Mouse (Mus musculus) embryonic facial prominence, embryonic 10.5 days (tissue): ENCODE measurements around the gene Fermt3. TPM values are rescaled to one million over a fixed set of nuclear protein-coding genes. Genes with fewer than 3 reads are reported as not detected.

ENCODE experiments used
- DNase-seq: peaks from one replicate; pipeline ENCODE4 v3.0.0-alpha.2; 2017; ENCODE audit warnings: low spot score
- H3K27ac ChIP-seq: fragments of 300-500 bp; sonication (generic); replicated peaks from 2 replicates; pipeline ENCODE4 v1.5.1; 2016; ENCODE audit warnings: mild to moderate bottlenecking
- H3K27me3 ChIP-seq: fragments of 300-500 bp; sonication (generic); replicated peaks from 2 replicates; pipeline ENCODE4 v1.6.1; 2016; ENCODE audit warnings: low read depth, mild to moderate bottlenecking; ENCODE audit not compliant: poor library complexity, severe bottlenecking
- H3K36me3 ChIP-seq: fragments of 300-500 bp; sonication (generic); replicated peaks from 2 replicates; pipeline ENCODE4 v1.6.1; 2016; ENCODE audit warnings: mild to moderate bottlenecking, moderate library complexity
- H3K4me1 ChIP-seq: fragments of 300-500 bp; sonication (generic); 2 replicates; pipeline ENCODE4 v1.6.1; 2016
- H3K4me3 ChIP-seq: fragments of 300-500 bp; sonication (generic); 2 replicates; pipeline ENCODE4 v1.5.1; 2016; ENCODE audit warnings: mild to moderate bottlenecking, moderate library complexity
- H3K9me3 ChIP-seq: fragments of 300-500 bp; sonication (generic); 2 replicates; pipeline ENCODE4 v1.6.1; 2016; ENCODE audit warnings: mild to moderate bottlenecking
- WGBS: fragments of 180-500 bp; shearing (Covaris S2); methylation state at CpG from one replicate; pipeline ENCODE4 v1.1.7; 2016; 5-methylcytosine and 5-hydroxymethylcytosine counted together
- polyA plus RNA-seq: library from polyadenylated mRNA; unstranded; fragments of >200 nt; fragmentation: Nextera tagmentation; extraction: Ambion mirVana; gene quantifications from 2 replicates; pipeline ENCODE4 v1.2.1, GENCODE M21; 2016

Gene Fermt3
- 7.1 and 8.0 TPM in 2 replicates for polyA plus RNA-seq

DNA sequence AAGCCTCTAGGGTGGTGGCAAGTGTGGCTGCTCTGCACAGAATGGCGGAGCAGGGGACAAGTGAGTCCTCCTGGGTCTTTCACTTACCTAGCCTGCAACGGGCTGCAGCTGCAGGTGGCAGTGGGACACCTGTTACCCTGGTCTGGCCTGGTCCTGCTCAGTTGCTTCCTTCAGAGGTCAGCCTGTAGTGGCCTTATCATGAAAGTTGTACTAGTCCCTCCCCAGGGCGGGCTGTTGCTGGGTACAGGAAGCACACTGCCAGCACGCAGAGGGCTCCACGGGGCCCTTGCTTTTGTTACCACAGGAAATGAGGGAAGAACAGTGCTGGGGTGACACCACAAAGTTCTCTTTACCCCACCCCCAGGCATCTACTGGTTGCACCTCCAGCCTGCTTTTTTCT, at the start of gene Fermt3:
TSS of gene Fermt3 (minus strand) at position 279 of the 400 bp plus-strand sequence.
- H3K4me1 ChIP-seq, result no peaks in the 10 kb centered on the region
- no peak within 1 kb of the TSS for H3K4me3 ChIP-seq
- DNase-seq, result no peak
- H3K27me3 ChIP-seq, result no peaks in the 10 kb centered on the region
- 87% methylated on average over 5 of the region's 5 CpGs for WGBS
- no peaks in the 10 kb centered on the region for H3K9me3 ChIP-seq
- H3K36me3 ChIP-seq, result peaks cover 86% of the 10 kb centered on the region
- H3K27ac ChIP-seq, result no peak within 1 kb of the TSS

DNA sequence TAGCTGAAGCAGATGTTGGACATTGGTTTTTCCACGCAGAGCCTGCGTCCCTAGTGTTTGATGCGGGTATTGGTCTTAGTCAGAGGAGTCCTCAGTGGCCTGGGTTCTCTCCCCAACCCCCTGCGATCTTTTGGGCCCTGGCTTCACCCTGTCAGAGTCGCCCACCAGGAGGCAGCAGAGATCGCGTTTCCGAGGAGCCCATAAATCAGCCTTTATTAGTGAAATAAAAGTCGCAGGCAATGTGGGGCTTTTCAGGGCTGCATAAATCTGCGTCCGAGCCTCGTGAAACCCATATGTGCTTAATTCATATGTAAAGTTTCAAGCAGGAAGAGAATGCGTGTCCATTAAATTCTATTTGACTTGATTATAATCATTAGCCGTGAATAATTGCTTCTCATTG, 48.9 kb upstream of the Fermt3 start:
- H3K4me1 ChIP-seq, result peaks cover 83% of the 10 kb centered on the region
- H3K27ac ChIP-seq, result no peak overlapping the region
- H3K27me3 ChIP-seq, result peaks cover 71% of the 10 kb centered on the region

DNA sequence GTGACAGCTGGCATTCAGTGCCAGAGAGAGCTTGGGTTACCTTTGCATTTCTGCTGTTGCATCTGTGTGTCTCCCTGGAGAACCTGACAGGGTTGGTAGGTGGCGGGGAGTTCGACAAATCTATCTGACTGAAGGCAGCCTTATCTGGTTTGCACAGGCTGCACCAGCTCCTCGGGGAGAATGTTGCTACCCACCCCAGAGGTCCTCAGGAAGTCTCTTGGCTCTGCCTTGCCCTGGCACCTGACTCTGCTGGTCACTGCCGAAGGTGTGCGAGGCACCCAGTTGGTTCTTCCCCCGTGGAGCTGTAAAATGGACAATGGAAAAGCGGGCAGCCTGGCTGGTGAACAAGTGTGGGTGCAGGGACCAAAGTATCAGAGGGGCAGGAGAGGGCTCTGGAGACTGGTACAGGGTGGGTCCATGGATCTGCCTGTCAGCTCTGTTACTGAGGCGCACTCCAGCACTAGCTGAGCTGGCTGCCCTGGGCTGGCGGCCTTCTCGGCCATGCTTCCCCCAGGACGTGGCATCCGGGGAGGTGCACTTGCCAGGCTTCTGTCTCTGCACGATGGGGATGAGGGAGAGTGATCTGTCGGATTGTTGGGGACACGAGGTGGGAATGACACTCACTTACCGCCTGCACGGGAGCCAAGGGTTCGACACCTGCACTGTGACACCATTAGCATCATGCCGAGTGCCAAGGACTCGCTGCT, 48.2 kb upstream of the Fermt3 start:
- peaks cover 65% of the 10 kb centered on the region for H3K27me3 ChIP-seq
- 56% methylated on average over 20 of the region's 20 CpGs for WGBS
- no peaks in the 10 kb centered on the region for H3K36me3 ChIP-seq
- no peaks in the 10 kb centered on the region for H3K9me3 ChIP-seq
- 0 out of 2 replicates have a peak overlapping the region, but pooled peaks have one; percentile 13 for H3K4me3 ChIP-seq
- DNase-seq, result no peak
- no peak overlapping the region for H3K27ac ChIP-seq
- H3K4me1 ChIP-seq, result peaks cover 77% of the 10 kb centered on the region

More for the DNA sequence above, 48.9 kb upstream of the Fermt3 start:
- H3K9me3 ChIP-seq, result no peaks in the 10 kb centered on the region
- WGBS, result 9% methylated on average over 14 of the region's 14 CpGs
- H3K36me3 ChIP-seq, result no peaks in the 10 kb centered on the region
- DNase-seq, result peak; percentile 85
- H3K4me3 ChIP-seq, result 0 out of 2 replicates have a peak overlapping the region, but pooled peaks have one; percentile 13

DNA sequence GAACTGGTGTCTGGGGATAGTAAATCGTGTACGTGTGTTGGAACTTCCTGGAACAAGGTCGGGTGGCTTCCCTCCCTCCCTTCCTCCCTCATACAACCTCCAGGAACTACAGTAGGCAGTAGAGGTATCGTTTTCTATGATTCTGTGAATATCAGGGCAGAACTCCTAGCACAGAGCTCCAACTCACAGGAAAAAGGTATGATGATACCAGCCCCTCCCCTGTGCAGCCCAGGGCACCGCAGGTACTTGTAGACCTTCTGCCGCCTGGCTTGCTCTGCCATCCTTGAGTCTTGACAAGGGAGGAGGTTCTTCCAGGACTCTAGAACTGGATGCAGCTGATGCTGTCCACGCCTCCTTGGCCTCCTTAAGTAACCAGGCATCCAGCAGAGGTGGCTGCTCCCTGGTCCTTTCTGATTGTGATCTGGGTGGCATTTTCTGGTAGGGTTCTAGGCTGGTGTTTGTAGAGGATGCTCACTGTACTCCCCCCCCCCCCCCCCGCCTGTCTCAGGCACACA, 47.6 kb upstream of the Fermt3 start:
- Histone ChIP-seq H3K4me3 (peak overlapping the region; percentile 11; the same call in 1 of the 2 replicates), H3K27ac (peak overlapping the region; percentile 80), H3K9me3 (no peaks in the 10 kb centered on the region), H3K4me1 (peaks cover 71% of the 10 kb centered on the region), H3K27me3 (peaks cover 59% of the 10 kb centered on the region), H3K36me3 (no peaks in the 10 kb centered on the region)
- 38% methylated on average over 8 of the region's 8 CpGs for WGBS
- no peak for DNase-seq

DNA sequence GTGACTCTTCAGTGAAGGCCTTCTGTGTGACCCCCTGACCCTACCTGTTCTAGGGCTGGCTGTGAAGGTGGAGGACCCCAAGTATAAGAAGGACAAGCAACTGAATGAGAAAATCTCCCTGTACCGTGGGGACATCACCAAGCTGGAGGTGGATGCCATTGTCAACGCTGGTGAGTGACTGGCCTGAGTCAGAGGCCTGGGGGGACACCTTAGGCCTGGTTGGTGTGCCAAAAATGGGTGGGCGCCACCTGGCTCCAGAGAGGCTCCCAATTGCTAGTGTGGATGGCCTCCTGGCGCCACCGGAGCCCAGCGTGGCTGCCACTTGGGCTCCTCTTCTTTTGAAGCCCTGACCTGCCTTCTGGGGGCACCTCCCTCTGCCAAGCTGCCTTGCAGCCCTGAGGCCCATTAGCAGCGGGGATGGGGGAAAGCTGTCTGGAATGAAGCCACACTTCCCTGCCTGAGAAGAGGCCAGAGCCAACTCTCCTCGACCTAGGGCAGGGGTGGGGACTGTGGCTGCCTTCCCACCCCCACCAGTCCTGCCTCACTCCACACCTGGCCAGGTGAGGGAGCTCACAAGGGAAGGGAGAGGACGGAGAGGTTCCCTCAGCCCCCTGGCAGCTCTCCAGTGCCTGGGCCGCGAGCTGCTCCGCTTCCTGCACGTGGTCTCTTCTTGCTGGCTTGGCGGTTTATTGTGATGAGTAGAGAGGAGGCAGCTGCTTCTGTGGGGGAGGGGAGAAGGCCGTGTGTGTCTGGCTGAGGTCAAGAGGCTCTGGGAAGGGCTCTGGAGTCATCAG, 47.0 kb upstream of the Fermt3 start:
- 32% methylated on average over 15 of the region's 15 CpGs for WGBS
- H3K9me3 ChIP-seq, result no peaks in the 10 kb centered on the region
- peaks cover 59% of the 10 kb centered on the region for H3K27me3 ChIP-seq
- peak overlapping the region; percentile 11; the same call in 1 of the 2 replicates for H3K4me3 ChIP-seq
- no peaks in the 10 kb centered on the region for H3K36me3 ChIP-seq
- H3K27ac ChIP-seq, result peak overlapping the region; percentile 80
- H3K4me1 ChIP-seq, result peaks cover 64% of the 10 kb centered on the region
- peak; percentile 56 for DNase-seq

DNA sequence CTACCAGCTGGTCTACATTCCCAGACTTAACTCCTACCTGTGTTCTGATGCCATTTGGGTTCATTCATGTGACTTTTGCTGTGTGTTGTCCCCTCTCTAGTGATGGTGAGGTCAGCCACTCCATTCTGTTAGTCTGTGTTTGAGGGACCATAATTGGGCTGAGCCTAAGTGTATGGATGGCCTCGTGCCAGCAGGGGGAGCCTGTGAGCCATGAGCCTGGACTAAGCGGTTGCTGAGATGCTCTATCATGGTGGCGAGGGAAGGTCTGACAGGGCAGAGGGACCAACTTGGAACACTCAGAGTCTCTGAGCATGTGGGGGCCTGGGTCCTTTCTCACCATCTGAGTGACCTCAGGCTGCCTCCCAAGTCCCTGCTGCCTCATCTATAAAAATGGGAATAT, 45.3 kb upstream of the Fermt3 start:
- DNase-seq, result peak; percentile 90
- Histone ChIP-seq H3K36me3 (no peaks in the 10 kb centered on the region), H3K4me3 (peak overlapping the region; percentile 11; the same call in 1 of the 2 replicates), H3K27me3 (peaks cover 65% of the 10 kb centered on the region), H3K9me3 (no peaks in the 10 kb centered on the region), H3K27ac (no peak overlapping the region; the same call in 1 of the 2 replicates), H3K4me1 (peaks cover 48% of the 10 kb centered on the region)
- 1% methylated on average over 3 of the region's 3 CpGs for WGBS

DNA sequence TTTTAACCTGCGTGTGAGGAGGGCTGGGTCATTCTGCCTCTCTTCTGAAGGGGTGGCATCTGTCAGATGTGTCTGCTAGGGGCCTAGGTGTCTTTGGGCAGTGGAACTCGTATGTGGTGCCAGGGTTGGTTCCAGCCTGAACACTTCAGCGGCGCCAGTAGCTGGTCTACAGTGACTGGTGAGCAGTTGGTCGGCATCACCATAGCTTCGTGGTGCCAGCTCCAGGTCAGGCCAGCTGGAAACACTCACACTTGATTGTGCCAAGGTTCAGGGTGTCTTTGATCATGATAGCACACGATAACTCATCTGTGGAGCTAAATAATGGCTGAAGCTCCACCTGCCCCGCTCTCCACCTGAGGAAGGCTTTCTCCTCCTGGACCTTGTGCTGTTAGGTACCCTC, 43.6 kb upstream of the Fermt3 start:
- no peak overlapping the region for H3K27ac ChIP-seq
- no peak for DNase-seq
- H3K27me3 ChIP-seq, result peaks cover 66% of the 10 kb centered on the region
- H3K36me3 ChIP-seq, result no peaks in the 10 kb centered on the region
- peaks cover 41% of the 10 kb centered on the region for H3K4me1 ChIP-seq
- 89% methylated on average over 8 of the region's 8 CpGs for WGBS
- H3K9me3 ChIP-seq, result no peaks in the 10 kb centered on the region
- no peak overlapping the region for H3K4me3 ChIP-seq

DNA sequence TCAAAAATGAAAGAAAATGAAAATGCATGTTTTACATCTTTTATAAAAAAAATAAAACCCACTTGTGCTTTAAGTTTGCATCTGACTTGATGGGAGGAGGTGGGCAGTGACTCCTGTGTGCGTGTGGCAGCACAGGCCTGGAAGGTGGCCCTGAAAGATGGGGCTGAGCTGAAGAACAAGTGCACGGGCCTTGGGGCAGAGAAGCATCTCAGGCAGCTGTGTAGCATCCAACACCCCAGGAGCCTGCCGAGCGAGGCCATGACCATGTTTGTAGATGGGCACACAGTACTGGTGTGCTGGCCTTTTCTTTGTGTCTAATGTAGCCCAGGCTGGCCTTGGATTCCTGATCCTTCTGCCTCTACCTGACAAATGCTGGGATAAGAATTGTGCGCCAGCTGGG, 42.8 kb upstream of the Fermt3 start:
- no peak for DNase-seq
- 91% methylated on average over 5 of the region's 5 CpGs for WGBS
- peaks cover 41% of the 10 kb centered on the region for H3K4me1 ChIP-seq
- no peak overlapping the region for H3K4me3 ChIP-seq
- no peaks in the 10 kb centered on the region for H3K36me3 ChIP-seq
- peaks cover 62% of the 10 kb centered on the region for H3K27me3 ChIP-seq
- no peak overlapping the region for H3K27ac ChIP-seq
- no peaks in the 10 kb centered on the region for H3K9me3 ChIP-seq

DNA sequence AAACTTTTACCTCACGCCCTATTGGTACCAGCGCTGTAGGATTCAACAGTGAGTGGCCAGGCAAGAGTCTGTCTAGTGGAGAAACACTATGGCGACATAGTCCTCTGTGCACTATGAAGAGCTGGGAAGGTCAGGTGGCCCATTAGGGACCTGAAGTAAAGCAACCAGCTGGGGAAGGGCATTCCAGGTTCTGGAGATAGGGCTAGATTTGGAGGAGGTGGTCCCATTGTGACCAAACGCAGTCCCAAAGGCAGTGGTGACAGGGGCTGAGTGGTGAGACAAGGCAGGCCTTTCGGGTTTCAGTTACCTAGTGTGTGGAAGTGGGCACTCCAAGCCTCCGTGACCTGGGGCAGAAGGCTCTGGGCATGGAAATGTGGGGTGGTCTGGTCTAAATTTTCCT, 39.3 kb upstream of the Fermt3 start:
- WGBS, result 51% methylated on average over 6 of the region's 6 CpGs
- Histone ChIP-seq H3K36me3 (no peaks in the 10 kb centered on the region), H3K9me3 (no peaks in the 10 kb centered on the region), H3K4me3 (peak overlapping the region; percentile 79; the same call in 1 of the 2 replicates), H3K4me1 (peaks cover 29% of the 10 kb centered on the region), H3K27ac (no peak overlapping the region), H3K27me3 (peaks cover 65% of the 10 kb centered on the region)
- DNase-seq, result no peak

DNA sequence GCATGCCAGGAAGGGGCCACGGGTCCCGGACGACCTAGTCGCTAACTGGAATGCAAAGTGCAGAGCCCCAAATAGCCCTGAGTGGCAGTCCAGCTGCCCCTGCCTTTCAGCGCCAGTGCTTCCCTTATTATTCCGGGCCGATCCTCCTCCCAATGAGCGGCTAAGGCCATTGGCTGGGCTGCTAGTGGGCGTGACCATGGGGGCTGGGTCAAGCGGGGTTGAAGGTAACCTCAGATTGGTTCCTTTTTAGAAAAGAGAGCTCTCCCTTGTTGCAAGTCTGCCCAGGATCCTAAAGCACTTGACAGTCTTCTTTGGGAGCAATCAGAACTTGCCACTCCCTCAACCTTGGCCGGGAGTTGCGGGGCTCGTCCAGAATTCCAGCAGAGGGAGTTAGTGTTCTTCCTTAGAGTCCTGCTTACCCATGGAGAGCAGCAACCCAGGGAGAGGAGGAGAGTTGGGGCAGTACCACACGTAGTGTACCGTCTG, 38.5 kb upstream of the Fermt3 start:
- H3K4me3 ChIP-seq, result peak overlapping the region; percentile 79
- peak overlapping the region; percentile 61 for H3K27ac ChIP-seq
- WGBS, result under 1% methylated on average over 15 of the region's 15 CpGs
- H3K36me3 ChIP-seq, result no peaks in the 10 kb centered on the region
- peaks cover 65% of the 10 kb centered on the region for H3K27me3 ChIP-seq
- peaks cover 29% of the 10 kb centered on the region for H3K4me1 ChIP-seq
- no peaks in the 10 kb centered on the region for H3K9me3 ChIP-seq
- DNase-seq, result peak; percentile 91

DNA sequence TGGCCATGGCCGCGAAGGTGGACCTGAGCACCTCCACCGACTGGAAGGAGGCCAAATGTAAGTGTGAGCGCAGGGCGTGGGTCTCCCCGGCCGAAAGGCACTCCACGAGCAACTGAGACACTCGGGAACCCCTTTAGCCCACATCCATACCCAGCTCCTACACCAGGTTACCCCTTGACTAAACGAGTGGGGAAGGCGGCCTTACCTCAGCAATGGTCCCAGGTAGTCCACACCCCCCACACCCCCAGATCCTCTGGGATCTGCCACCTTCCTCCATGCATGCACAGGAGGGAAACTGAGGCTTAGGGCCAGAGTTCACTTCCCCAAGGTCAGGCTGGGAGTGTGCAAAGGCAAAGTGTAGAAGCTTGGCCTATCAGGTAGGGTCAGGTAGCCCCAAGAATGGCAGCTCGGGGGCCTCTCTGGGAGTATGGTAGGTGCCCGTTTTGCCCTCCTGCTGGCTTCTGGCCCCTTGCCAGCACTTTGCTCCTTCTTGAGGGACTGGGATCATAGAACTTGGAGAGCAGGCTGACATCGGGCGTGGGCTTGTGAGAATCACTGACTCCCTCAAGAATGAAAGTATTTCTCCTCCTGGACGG, 38.0 kb upstream of the Fermt3 start:
- Histone ChIP-seq H3K4me3 (peak overlapping the region; percentile 79), H3K9me3 (no peaks in the 10 kb centered on the region), H3K4me1 (peaks cover 29% of the 10 kb centered on the region), H3K27me3 (peaks cover 65% of the 10 kb centered on the region), H3K36me3 (no peaks in the 10 kb centered on the region), H3K27ac (peak overlapping the region; percentile 68)
- WGBS, result 5% methylated on average over 16 of the region's 16 CpGs
- no peak for DNase-seq
